Comparison of ENCODE assay signal across 22 mouse cellular contexts in the genomic region with DNA sequence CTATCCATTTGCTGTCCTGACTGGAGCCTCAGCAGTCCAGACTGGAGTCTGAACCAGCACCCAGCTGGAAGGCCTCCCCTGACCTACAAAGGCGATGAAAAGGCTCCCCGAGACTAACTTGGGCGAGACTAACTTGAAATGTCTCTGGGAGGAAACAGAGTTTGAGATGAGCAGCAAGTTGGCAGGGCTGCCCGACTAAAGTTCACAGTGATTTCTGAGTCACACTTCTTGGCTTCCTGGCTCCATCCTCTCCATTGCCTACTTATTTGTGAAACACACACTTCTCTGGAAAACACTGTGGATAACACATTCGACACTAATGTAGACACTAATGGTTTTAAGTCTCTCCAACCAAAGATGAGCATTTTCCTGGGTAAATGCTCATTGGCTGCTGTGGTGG.
DNase-seq lines count a peak whose midpoint lies in the region; ATAC-seq and TF ChIP-seq lines count a peak whose summit lies in the region.
"Had no signal": no experiment of that assay in that cellular context is flagged by ENCODE, and none has a peak within 500 bp of the region (broad histone marks: within the 10 kb centered on the region; RNA-seq: fewer than 3 reads in every experiment).

No protein-coding gene starts in this region.

- H3K36me3 ChIP-seq in heart, embryonic 10.5 days = no peaks in the 10 kb centered on the region
- H3K36me3 ChIP-seq: embryonic facial prominence, embryonic 10.5 days; forebrain, embryonic 10.5 days; hindbrain, embryonic 15.5 days; limb, embryonic 15.5 days had no signal

- no peak overlapping the region for H3K4me3 ChIP-seq in heart, embryonic 10.5 days
- no peak overlapping the region for H3K4me3 ChIP-seq in left cerebral cortex, adult 2 months
- H3K4me3 ChIP-seq: embryonic facial prominence, embryonic 10.5 days; forebrain, embryonic 10.5 days; gastrocnemius, adult 2 months; hindbrain, embryonic 15.5 days; limb, embryonic 15.5 days had no signal

- intact Hi-C loops in left cerebral cortex, adult 2 months (cut with DNase I) = no loop called here

- 63% methylated on average over 5 of the region's 5 CpGs for WGBS in heart, embryonic 10.5 days

- H3K4me1 ChIP-seq in heart, embryonic 10.5 days = no peaks in the 10 kb centered on the region
- H3K4me1 ChIP-seq: hindbrain, embryonic 15.5 days had no signal

- H3K27me3 ChIP-seq in heart, embryonic 10.5 days (ENCODE audit: insufficient read depth, poor library complexity, severe bottlenecking) = no peaks in the 10 kb centered on the region
- H3K27me3 ChIP-seq: hindbrain, embryonic 15.5 days; limb, embryonic 15.5 days had no signal

- H3K27ac ChIP-seq in heart, embryonic 10.5 days = no peak overlapping the region
- no peak overlapping the region for H3K27ac ChIP-seq in left cerebral cortex, adult 2 months
- H3K27ac ChIP-seq: embryonic facial prominence, embryonic 10.5 days; forebrain, embryonic 10.5 days; gastrocnemius, adult 2 months; hindbrain, embryonic 15.5 days; limb, embryonic 15.5 days; liver, embryonic 14.5 days; stomach, postnatal 0 days had no signal

- peak; percentile 9 for DNase-seq in adrenal gland, postnatal 25 days
- no peak for DNase-seq in adrenal gland, adult 8-10 months
- peak; percentile 6 for DNase-seq in heart, postnatal 4 days
- no peak for DNase-seq in heart, embryonic 10.5 days (ENCODE audit: low spot score)
- DNase-seq in 3T3-L1 (ENCODE audit: low read depth, low spot score) = peak; percentile 73
- DNase-seq in adrenal gland, postnatal 36 days = peak; percentile 34 to 54
- DNase-seq in left cerebral cortex, adult 2 months (ENCODE audit: extremely low spot score in 1 of 2, low spot score in 2 of 2) = no peak
- DNase-seq: cerebellum, adult 11-12 months; cerebellum, postnatal 10 days; gastrocnemius, adult 2 months; left cerebral cortex, postnatal 4 days; lung, embryonic 14.5 days; lung, postnatal 36 days had no signal

- TF ChIP-seq CTCF in left cerebral cortex, adult 2 months (IDR thresholded peaks at IDR 0.05) = no peak

- no peak for ATAC-seq in megakaryocyte progenitor cell, adult 5-6 weeks (replicated peaks; ENCODE audit: poor library complexity)
- ATAC-seq: intestine, embryonic 16.5 days; midbrain, embryonic 16.5 days had no signal

- H3K9me3 ChIP-seq in heart, embryonic 10.5 days = no peaks in the 10 kb centered on the region
- H3K9me3 ChIP-seq: embryonic facial prominence, embryonic 10.5 days; forebrain, embryonic 10.5 days; hindbrain, embryonic 15.5 days; limb, embryonic 15.5 days had no signal

Comparison
In these comparisons a context has a peak if more than half of its experiments do, and no peak if none do; other contexts are left out.
1. DNase-seq: peak in adrenal gland, postnatal 25 days (single experiment), heart, postnatal 4 days (single experiment), 3T3-L1 (single experiment) and adrenal gland, postnatal 36 days (2 of 2); none in adrenal gland, adult 8-10 months (single experiment), heart, embryonic 10.5 days (single experiment) and left cerebral cortex, adult 2 months (0 of 2).